Mouse (Mus musculus) C2C12 (cell line): Measurements from ENCODE around the gene Fut8. TPM values are rescaled to one million over a fixed set of nuclear protein-coding genes. Genes with fewer than 3 reads are reported as not detected.
"Not testable (repeated sequence)": the region's sequence is repeated elsewhere in the genome, so short reads cannot be mapped to it uniquely, and the experiment has no call there.

Experiments used
- H3K27me3 ChIP-seq: one replicate; pipeline ENCODE4 v1.6.1; 2011; ENCODE audit not compliant: control insufficient read depth, insufficient read depth, insufficient read length
- H3K36me3 ChIP-seq: one replicate; pipeline ENCODE4 v1.6.1; 2011; ENCODE audit not compliant: control insufficient read depth, insufficient read depth
- H3K4me3 ChIP-seq: one replicate; pipeline ENCODE4 v1.5.1; 2011; ENCODE audit warnings: mild to moderate bottlenecking, control low read depth; ENCODE audit not compliant: poor library complexity, insufficient read depth, severe bottlenecking
- H3K79me2 ChIP-seq: one replicate; pipeline ENCODE4 v1.6.1; 2011; ENCODE audit not compliant: control insufficient read depth, insufficient read depth
- H3K79me3 ChIP-seq: one replicate; pipeline ENCODE4 v1.6.1; 2011; ENCODE audit warnings: low read depth, control low read depth
- H3ac ChIP-seq: one replicate; pipeline ENCODE3; 2011; ENCODE audit warnings: low read depth; ENCODE audit not compliant: control insufficient read depth, insufficient read length
- CEBPB ChIP-seq: IDR thresholded peaks from one replicate; pipeline ENCODE4 v1.6.1; 2011; ENCODE audit warnings: low read depth, mild to moderate bottlenecking, control low read depth, moderate library complexity
- CTCF ChIP-seq: IDR thresholded peaks from one replicate; pipeline ENCODE4 v1.5.1; 2011; ENCODE audit not compliant: control insufficient read depth, insufficient read depth, insufficient read length
- FOSL1 ChIP-seq: IDR thresholded peaks from one replicate; pipeline ENCODE4 v1.8.0; 2011; ENCODE audit warnings: mild to moderate bottlenecking, low read length; ENCODE audit not compliant: poor library complexity, insufficient read depth, severe bottlenecking
- MAX ChIP-seq: IDR thresholded peaks from one replicate; pipeline ENCODE4 v1.6.1; 2011; ENCODE audit warnings: mild to moderate bottlenecking, control low read depth
- MYOD1 ChIP-seq: IDR thresholded peaks from one replicate; pipeline ENCODE4 v1.6.1; 2011; ENCODE audit warnings: low read depth; ENCODE audit not compliant: control insufficient read depth, insufficient read length
- MYOG ChIP-seq: IDR thresholded peaks from one replicate; pipeline ENCODE4 v1.6.1; 2011; ENCODE audit not compliant: control insufficient read depth, insufficient read length; ENCODE audit errors: extremely low read depth
- USF1 ChIP-seq: IDR thresholded peaks from one replicate; pipeline ENCODE4 v1.6.1; 2011; ENCODE audit warnings: low read depth, mild to moderate bottlenecking, control low read depth, moderate library complexity
- polyA plus RNA-seq: library from polyadenylated mRNA; unstranded; fragments of >200 nt; fragmentation: generic; extraction: Trizol; gene quantifications from one replicate; pipeline ENCODE4 v1.2.1, GENCODE M21; 2012; ENCODE audit warnings: missing spikeins

Fut8 gene
- polyA plus RNA-seq, 1 experiment = 12.6 TPM

DNA sequence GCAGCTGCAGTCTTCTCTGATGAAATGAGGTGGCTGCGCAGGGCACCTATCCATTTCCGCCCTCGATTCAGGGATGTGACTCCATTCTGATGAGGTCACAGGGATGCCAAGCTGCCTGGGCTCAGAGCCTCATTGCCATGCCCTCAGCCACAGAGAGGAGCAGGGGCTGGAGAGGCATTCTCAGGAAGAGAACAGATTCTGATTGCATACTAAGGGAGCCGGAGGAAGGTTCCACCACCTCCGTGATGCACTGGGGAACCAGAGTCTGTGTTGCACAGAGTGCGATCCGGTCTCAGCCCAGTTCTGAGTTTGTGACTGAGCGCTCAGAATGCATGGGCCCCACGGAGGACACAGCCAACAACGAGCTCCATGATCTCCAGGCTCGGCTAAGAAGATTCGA, 279.8 kb downstream of the Fut8 start:
- Histone ChIP-seq H3K79me3 (no peaks in the 10 kb centered on the region), H3K79me2 (no peaks in the 10 kb centered on the region), H3K4me3 (no peak overlapping the region), H3K36me3 (no peaks in the 10 kb centered on the region), H3ac (no peak overlapping the region), H3K27me3 (no peaks in the 10 kb centered on the region)
- TF ChIP-seq MAX (no peak), FOSL1 (no peak), MYOD1 (no peak), MYOG (no peak), USF1 (no peak), CTCF (no peak), CEBPB (no peak)

GRCm38 (mm10) chr12:77519534-77520102, 281.7 kb downstream of the Fut8 start:
- TF ChIP-seq MAX (no peak), USF1 (no peak), MYOD1 (no peak), CTCF (no peak), MYOG (no peak), FOSL1 (no peak), CEBPB (no peak)
- Histone ChIP-seq H3ac (no peak overlapping the region), H3K36me3 (no peaks in the 10 kb centered on the region), H3K79me3 (no peaks in the 10 kb centered on the region), H3K79me2 (no peaks in the 10 kb centered on the region), H3K27me3 (no peaks in the 10 kb centered on the region), H3K4me3 (no peak overlapping the region)

GRCm38 (mm10) chr12:77524014-77524413, 286.1 kb downstream of the Fut8 start:
- H3K36me3 ChIP-seq, H3K79me3 ChIP-seq, H3K27me3 ChIP-seq, H3K79me2 ChIP-seq, H3ac ChIP-seq, H3K4me3 ChIP-seq: not testable (repeated sequence)
